Mouse (Mus musculus) intestine, postnatal 0 days (tissue): ENCODE measurements around the gene Nptxr. TPM values are rescaled to one million over a fixed set of nuclear protein-coding genes. Genes with fewer than 3 reads are reported as not detected.

Experiments used
- ATAC-seq: fragments of 200-750 bp; cut with Nextera tagmentation; 2 replicates; pipeline ENCODE4 v1.8.0; 2017; ENCODE audit warnings: mild to moderate bottlenecking, moderate TSS enrichment, moderate library complexity
- H3K27ac ChIP-seq: fragments of 300-500 bp; sonication (generic); 2 replicates; pipeline ENCODE4 v1.5.1; 2014; ENCODE audit warnings: mild to moderate bottlenecking, low read depth, low read length, moderate library complexity
- H3K27me3 ChIP-seq: fragments of 300-500 bp; sonication (generic); replicated peaks from 2 replicates; pipeline ENCODE4 v1.6.1; 2014; ENCODE audit warnings: low read length, mixed read lengths; ENCODE audit not compliant: control insufficient read depth, insufficient read depth
- H3K36me3 ChIP-seq: fragments of 300-500 bp; sonication (generic); 2 replicates; pipeline ENCODE4 v1.6.1; 2014; ENCODE audit warnings: mild to moderate bottlenecking, moderate library complexity; ENCODE audit not compliant: control insufficient read depth, insufficient read depth
- H3K4me1 ChIP-seq: fragments of 300-500 bp; sonication (generic); replicated peaks from 2 replicates; pipeline ENCODE4 v1.6.1; 2014; ENCODE audit warnings: antibody characterized with exemption, low read length, mixed read lengths; ENCODE audit not compliant: control insufficient read depth, insufficient read depth
- H3K4me2 ChIP-seq: fragments of 300-500 bp; sonication (generic); replicated peaks from 2 replicates; pipeline ENCODE4 v1.6.1; 2014; ENCODE audit warnings: low read depth, mild to moderate bottlenecking, moderate library complexity
- H3K4me3 ChIP-seq: fragments of 300-500 bp; sonication (generic); 2 replicates; pipeline ENCODE4 v1.5.1; 2014; ENCODE audit warnings: low read depth, low read length
- H3K9ac ChIP-seq: fragments of 300-500 bp; sonication (generic); 2 replicates; pipeline ENCODE4 v1.6.1; 2014; ENCODE audit warnings: mild to moderate bottlenecking, low read depth, low read length
- H3K9me3 ChIP-seq: fragments of 300-500 bp; sonication (generic); 2 replicates; pipeline ENCODE4 v1.6.1; 2016; ENCODE audit warnings: mixed run types; ENCODE audit not compliant: control insufficient read depth
- CTCF ChIP-seq: sonication (generic); IDR thresholded peaks from 2 replicates; pipeline ENCODE4 v1.5.1; 2016; ENCODE audit warnings: low read depth, mild to moderate bottlenecking, control low read depth, antibody characterized with exemption, moderate library complexity
- WGBS: fragments of 180-500 bp; shearing (Covaris S2); extraction: QIAGEN DNeasy Blood & Tissue Kit; methylation state at CpG from one replicate; pipeline ENCODE4 v1.1.7; 2014; 5-methylcytosine and 5-hydroxymethylcytosine counted together
- polyA plus RNA-seq: library from polyadenylated mRNA; unstranded; fragments of >200 nt; fragmentation: Nextera tagmentation; extraction: Ambion mirVana; gene quantifications from 2 replicates; pipeline ENCODE4 v1.2.1, GENCODE M21; 2015

The Nptxr gene
- polyA plus RNA-seq, 1 experiment from 2014 or later: 1.6 TPM

DNA sequence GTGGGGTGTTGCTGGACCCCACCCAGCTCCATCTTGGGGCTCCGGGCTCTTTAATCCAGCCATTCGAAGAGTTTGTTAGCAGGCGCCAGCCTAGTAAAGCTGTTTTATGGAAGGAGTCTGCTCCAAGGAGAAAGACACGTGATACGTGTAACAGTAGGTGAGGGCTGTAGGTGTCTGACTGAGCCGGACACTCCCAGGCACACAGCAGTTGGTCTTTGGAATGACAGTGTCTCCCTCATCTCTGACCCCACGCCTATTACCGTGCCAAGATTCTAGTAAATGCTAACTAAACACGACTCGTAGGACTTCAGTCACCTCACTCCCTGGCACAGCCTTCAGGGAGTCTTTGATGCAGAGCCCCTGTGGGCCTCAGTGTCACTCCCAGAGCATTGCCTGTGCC, 59.3 kb downstream of the Nptxr start:
- no peak for TF ChIP-seq CTCF
- Histone ChIP-seq H3K4me3 (no peak overlapping the region), H3K36me3 (no peaks in the 10 kb centered on the region), H3K4me1 (no peaks in the 10 kb centered on the region), H3K27ac (no peak overlapping the region), H3K9ac (no peak overlapping the region), H3K9me3 (no peaks in the 10 kb centered on the region), H3K4me2 (no peak overlapping the region), H3K27me3 (no peaks in the 10 kb centered on the region)
- ATAC-seq: no peak
- 62% methylated on average over 10 of the region's 10 CpGs for WGBS

DNA sequence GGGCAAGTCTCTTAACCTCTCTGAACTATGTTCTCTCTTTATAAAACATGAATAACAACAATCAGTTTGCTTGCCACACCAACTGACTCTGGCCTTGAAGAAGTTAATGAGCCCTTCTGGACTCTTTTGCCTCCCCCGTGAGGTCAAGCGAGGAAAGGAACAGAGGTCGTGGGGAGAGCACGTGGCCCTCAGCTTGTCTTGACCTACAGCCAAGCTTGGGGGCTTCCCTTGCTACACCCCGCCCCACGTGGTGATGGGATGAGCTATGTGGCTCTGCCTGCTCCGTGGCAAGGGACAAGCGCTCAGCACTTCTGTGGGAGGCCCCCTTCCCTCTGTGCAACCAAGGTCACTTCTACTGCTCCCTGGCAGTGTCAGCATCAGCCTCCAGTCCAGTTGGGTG, 59.8 kb downstream of the Nptxr start:
- no peaks in the 10 kb centered on the region for H3K9me3 ChIP-seq
- WGBS: 72% methylated on average over 8 of the region's 8 CpGs
- H3K27ac ChIP-seq: no peak overlapping the region
- H3K4me1 ChIP-seq: no peaks in the 10 kb centered on the region
- no peak overlapping the region for H3K4me3 ChIP-seq
- H3K9ac ChIP-seq: no peak overlapping the region
- no peaks in the 10 kb centered on the region for H3K36me3 ChIP-seq
- H3K4me2 ChIP-seq: no peak overlapping the region
- no peak for TF ChIP-seq CTCF
- ATAC-seq: no peak
- no peaks in the 10 kb centered on the region for H3K27me3 ChIP-seq

DNA sequence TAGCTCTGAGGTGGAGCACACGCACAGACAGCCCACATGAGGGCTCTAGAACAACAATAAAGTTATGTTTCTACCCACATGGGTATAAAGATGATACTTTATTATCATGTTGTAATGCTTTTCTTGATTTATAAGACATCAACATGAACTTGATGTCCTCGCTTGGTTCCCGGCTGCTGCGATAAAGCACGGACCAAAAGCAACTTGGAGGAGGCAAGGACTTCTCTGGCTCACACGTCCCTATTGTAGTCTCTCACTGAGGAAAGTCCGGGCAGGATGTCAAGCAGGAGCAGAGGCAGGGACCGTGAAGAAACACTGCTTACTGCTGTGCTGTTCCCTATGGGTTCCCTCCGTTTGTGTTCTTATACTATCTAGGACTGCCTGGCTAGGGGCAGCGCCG, 60.6 kb downstream of the Nptxr start:
- 97% methylated on average over 11 of the region's 11 CpGs for WGBS
- H3K27ac ChIP-seq: no peak overlapping the region
- no peak overlapping the region for H3K4me2 ChIP-seq
- no peak for ATAC-seq
- no peaks in the 10 kb centered on the region for H3K36me3 ChIP-seq
- H3K4me3 ChIP-seq: no peak overlapping the region
- TF ChIP-seq CTCF: no peak
- H3K9ac ChIP-seq: no peak overlapping the region
- no peaks in the 10 kb centered on the region for H3K9me3 ChIP-seq
- H3K27me3 ChIP-seq: no peaks in the 10 kb centered on the region
- no peaks in the 10 kb centered on the region for H3K4me1 ChIP-seq

DNA sequence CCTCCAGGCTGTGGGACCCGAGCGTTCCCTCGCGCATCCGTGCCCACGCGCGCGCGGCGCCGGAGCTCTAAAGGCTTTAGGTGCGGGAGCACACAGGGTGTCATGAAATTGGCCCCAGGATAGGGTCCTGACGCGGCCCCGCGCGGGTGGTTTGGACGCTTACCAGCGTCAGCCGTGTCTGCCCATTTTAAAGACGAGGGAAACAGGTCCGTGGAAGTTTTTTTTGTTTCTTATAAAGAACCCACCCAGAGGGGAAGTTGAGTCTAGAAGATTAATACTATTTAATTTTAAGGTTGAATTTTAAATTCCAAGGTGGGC, 61.9 kb downstream of the Nptxr start:
- Histone ChIP-seq H3K9ac (peak overlapping the region; percentile 92), H3K4me2 (peak overlapping the region; percentile 88), H3K9me3 (no peaks in the 10 kb centered on the region), H3K27ac (no peak overlapping the region), H3K36me3 (peaks cover 13% of the 10 kb centered on the region), H3K27me3 (no peaks in the 10 kb centered on the region), H3K4me3 (peak overlapping the region; percentile 96), H3K4me1 (no peaks in the 10 kb centered on the region)
- WGBS: under 1% methylated on average over 23 of the region's 23 CpGs
- no peak for TF ChIP-seq CTCF
- ATAC-seq: peak; percentile 15

DNA sequence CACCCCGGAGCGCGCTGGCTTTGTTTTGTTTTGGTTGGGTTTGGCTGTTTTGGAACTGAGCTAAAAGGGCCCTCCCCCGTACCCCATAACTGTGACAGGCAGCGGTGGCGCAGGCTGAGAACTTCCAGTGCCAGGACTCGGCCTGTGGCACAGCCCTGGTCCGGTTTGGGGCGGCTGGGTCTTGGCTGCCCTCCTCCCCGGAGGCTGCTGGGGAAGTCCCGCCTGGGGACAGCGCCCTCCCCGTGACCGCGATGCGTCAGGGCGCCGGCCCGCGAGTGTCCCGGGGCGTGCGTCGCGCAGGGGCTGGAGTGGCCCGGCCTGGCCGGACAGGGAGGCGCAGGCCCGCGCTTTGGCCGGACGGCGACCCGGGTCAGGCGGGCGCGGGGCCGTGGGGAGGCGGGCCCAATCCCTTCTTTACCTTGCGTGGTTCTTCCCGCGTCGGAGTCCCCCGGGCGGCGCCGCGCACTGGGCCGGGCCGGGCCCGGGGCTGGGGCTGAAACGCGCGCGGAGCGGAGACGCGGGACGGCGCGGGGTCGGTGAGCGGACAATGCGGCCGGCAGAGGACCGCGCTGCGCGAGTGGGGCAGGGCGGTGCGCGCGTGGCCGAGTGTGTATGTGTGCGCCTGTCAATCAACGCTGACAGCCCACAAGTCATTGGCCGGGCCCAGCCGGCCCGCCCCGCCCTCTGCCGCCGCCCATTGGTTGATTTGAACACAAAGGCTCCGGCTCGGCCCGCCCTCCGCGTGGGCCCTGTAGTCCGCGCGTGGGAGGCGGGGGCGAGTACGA, 62.5 kb downstream of the Nptxr start, which contains the start of gene Sun2:
Gene Sun2, minus strand, starts transcription at position 616 of the 785 bp plus-strand sequence.
- Histone ChIP-seq H3K4me1 (no peaks in the 10 kb centered on the region), H3K27ac (peak within 1 kb of the TSS; percentile 83), H3K4me3 (peak within 1 kb of the TSS; percentile 96), H3K9ac (peak within 1 kb of the TSS; percentile 92), H3K36me3 (peaks cover 19% of the 10 kb centered on the region), H3K9me3 (no peaks in the 10 kb centered on the region), H3K27me3 (no peaks in the 10 kb centered on the region), H3K4me2 (peak within 1 kb of the TSS; percentile 88)
- ATAC-seq: peak; percentile 89
- TF ChIP-seq CTCF: peak; percentile 28; the same call in 1 of the 2 replicates
- WGBS: under 1% methylated on average over 85 of the region's 93 CpGs

DNA sequence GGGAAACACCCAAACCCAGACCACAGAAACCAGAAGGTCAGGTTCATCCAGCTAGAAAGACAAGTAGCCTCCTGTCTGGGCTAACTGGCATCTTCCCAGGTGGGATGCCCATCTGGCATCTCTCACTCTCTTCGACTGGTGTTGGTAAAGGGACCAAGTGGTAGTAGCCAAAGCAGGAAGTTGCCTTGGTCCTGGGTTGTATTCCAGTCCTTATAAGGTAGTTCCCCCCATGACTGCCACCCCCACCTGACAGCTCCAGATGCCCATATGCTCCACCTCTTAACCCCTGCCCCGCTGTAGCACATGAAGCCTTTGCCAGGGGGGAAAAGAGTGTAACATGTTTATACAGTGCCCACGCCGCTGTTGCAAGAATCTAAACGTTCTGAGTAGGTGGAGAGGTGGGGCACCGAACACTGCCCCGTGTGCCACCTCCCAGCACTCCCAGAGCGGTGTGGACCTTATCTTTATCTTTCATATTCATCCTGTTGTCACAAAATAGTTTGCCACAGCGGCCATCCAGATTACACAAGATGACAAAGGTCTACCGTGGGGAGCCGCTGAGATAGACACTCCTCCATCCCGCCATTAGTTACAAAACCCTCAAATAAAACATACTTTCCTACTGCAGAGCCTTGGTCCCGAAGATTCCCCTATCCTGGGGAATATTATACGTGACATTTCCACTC, 63.2 kb downstream of the Nptxr start:
- Histone ChIP-seq H3K27me3 (no peaks in the 10 kb centered on the region), H3K27ac (peak overlapping the region; percentile 83), H3K9me3 (no peaks in the 10 kb centered on the region), H3K9ac (peak overlapping the region; percentile 92), H3K4me2 (peak overlapping the region; percentile 88), H3K4me3 (peak overlapping the region; percentile 96), H3K4me1 (no peaks in the 10 kb centered on the region), H3K36me3 (peaks cover 27% of the 10 kb centered on the region)
- ATAC-seq: no peak
- WGBS: 8% methylated on average over 14 of the region's 14 CpGs
- no peak for TF ChIP-seq CTCF
